Mouse (Mus musculus) kidney, adult 2 months (tissue): Measurements from ENCODE around the gene Prkn.

Experiments
- CTCF ChIP-seq: fragments of 200-500 bp; conservative IDR thresholded peaks from 2 replicates; pipeline ENCODE4 v1.5.1; 2011; ENCODE audit warnings: low read depth, mild to moderate bottlenecking, control low read depth, low read length, moderate library complexity, mixed read lengths; ENCODE audit not compliant: insufficient read depth, insufficient read length
- POLR2A ChIP-seq: fragments of 200-500 bp; IDR thresholded peaks from one replicate; pipeline ENCODE4 v1.6.1; 2011; ENCODE audit warnings: low read depth, low read length, control low read depth

DNA sequence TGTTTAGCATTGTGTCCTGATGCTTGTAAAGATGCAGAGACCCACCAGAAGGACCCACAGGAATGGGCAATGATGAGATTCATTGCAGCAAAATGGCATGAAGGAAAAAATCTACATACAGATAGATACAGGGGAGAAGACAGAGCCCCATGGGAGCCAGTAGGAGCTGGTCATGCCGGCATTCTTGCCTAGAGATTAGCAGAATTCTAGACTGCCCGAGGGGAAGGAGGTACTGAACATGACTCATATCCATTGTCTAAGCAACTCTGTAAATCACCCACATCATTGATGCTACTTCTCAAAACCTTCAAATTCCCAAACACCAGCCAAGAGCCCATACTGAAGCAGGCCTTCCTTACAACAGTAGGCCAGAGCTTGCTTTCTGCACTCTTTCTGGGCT lies 591.1 kb downstream of the Prkn start:
- TF ChIP-seq CTCF: no peak
- no peak for TF ChIP-seq POLR2A
